Mouse (Mus musculus) ES-E14 (cell line): ENCODE data around the gene Ltk.

Experiments used
- MAFK ChIP-seq: IDR thresholded peaks from 2 replicates; pipeline ENCODE4 v1.6.1; 2014; ENCODE audit warnings: mild to moderate bottlenecking, low read depth, low read length, inconsistent platforms; ENCODE audit not compliant: insufficient read depth
- ZC3H11A ChIP-seq: IDR thresholded peaks from 2 replicates; pipeline ENCODE4 v1.6.1; 2012; ENCODE audit warnings: low read depth, mild to moderate bottlenecking, inconsistent platforms, low read length, borderline replicate concordance
- ZNF384 ChIP-seq: IDR thresholded peaks from 2 replicates; pipeline ENCODE4 v1.6.1; 2012; ENCODE audit warnings: low read depth, low read length, inconsistent platforms

DNA sequence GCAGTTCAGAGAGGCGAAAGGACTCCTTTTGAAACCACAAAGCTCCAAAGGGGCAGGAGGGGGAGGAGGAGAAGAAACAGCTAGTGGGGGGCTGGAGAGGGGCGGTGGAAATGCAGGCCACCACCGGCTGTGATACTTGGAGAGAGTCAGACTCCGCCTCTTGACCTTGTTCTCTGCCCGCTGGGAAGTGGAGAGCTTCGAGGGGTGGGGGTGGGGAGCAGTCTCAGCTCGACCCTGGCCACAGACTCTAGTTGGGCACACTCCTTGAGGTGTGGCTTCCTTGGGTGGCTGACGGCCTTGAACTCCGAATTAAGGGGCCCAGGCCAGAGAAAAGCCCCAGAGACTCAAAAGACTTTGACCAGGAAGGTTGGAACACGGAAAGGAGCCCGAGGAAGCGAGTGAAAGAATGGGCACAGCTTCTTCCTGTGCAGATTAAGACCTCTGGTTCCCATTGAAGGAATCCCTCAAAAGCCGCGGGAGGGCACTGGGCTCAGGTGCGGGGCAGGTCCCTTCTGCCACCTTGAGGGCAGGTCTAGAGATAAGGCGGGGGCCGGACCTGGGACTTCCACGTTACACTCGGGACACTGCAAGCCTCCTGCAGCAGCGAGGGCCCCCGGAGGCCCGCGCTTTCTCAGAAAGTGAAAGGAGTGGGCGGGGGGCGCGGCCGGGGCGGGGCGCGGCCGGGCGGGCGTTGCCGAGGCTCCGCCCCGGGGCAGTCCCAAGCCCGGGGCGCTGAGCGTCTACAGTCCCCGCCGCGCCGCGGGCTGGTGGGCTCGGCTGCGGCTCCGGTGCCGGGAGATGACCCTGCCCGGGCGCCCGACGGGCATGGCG lies 18.4 kb downstream of the Ltk start, which contains the start of gene Itpka:
- TF ChIP-seq ZC3H11A (no peak), ZNF384 (no peak), MAFK (no peak)
